Mouse (Mus musculus) MN1 (cell line): ENCODE results near the gene Kdelr2.
A peak's percentile ranks its signal among the peaks of the same experiment; 100 is the strongest.

Experiments used
- DNase-seq: peaks from one replicate; pipeline ENCODE4 v3.0.0-alpha.2; 2016; ENCODE audit warnings: low spot score

Kdelr2 gene

GRCm38 (mm10) chr5:143401556-143401955, 2.1 kb upstream of the Kdelr2 start:
- DNase-seq = no peak

GRCm38 (mm10) chr5:143404148-143404930, 701 bp downstream of the Kdelr2 start:
- peak; percentile 42 for DNase-seq

GRCm38 (mm10) chr5:143405200-143405599, 1.6 kb downstream of the Kdelr2 start:
- DNase-seq = no peak

GRCm38 (mm10) chr5:143406548-143406947, 2.9 kb downstream of the Kdelr2 start:
- no peak for DNase-seq

- DNase-seq = no peak
Observed at GRCm38 (mm10) chr5:143409239-143409638, 5.6 kb downstream of the Kdelr2 start.

- no peak for DNase-seq
Observed at GRCm38 (mm10) chr5:143410841-143411395, 7.3 kb downstream of the Kdelr2 start.

- DNase-seq = no peak
Observed at GRCm38 (mm10) chr5:143421484-143421883, 17.8 kb downstream of the Kdelr2 start.

- DNase-seq = no peak
Observed at GRCm38 (mm10) chr5:143422990-143423389, 19.4 kb downstream of the Kdelr2 start.

GRCm38 (mm10) chr5:143423899-143424519, 20.4 kb downstream of the Kdelr2 start:
- DNase-seq = peak; percentile 71

- DNase-seq = peak; percentile 87
Observed at GRCm38 (mm10) chr5:143434421-143434820, 30.8 kb downstream of the Kdelr2 start.

- DNase-seq = no peak
Observed at GRCm38 (mm10) chr5:143441298-143441697, 37.7 kb downstream of the Kdelr2 start.

- no peak for DNase-seq
Observed at GRCm38 (mm10) chr5:143441753-143442152, 38.1 kb downstream of the Kdelr2 start.

- no peak for DNase-seq
Observed at GRCm38 (mm10) chr5:143463671-143464070, 60.0 kb downstream of the Kdelr2 start.

- peak; percentile 97 for DNase-seq
Observed at GRCm38 (mm10) chr5:143464100-143464756, 60.6 kb downstream of the Kdelr2 start, which contains the start of gene Daglb. Gene Daglb, plus strand, starts transcription at chr5:143464584.

- DNase-seq = peak; percentile 46
Observed at GRCm38 (mm10) chr5:143464757-143465118, 61.1 kb downstream of the Kdelr2 start.

GRCm38 (mm10) chr5:143465156-143466085, 61.8 kb downstream of the Kdelr2 start:
- DNase-seq = peak; percentile 48

- DNase-seq = no peak
Observed at GRCm38 (mm10) chr5:143466891-143467669, 63.4 kb downstream of the Kdelr2 start.

GRCm38 (mm10) chr5:143467931-143468330, 64.3 kb downstream of the Kdelr2 start:
- DNase-seq = no peak

- DNase-seq = no peak
Observed at GRCm38 (mm10) chr5:143469628-143470027, 66.0 kb downstream of the Kdelr2 start.

GRCm38 (mm10) chr5:143470421-143471164, 67.0 kb downstream of the Kdelr2 start:
- DNase-seq = peak; percentile 98
